Mouse (Mus musculus) T-helper 17 cell (primary cell): Measurements from ENCODE around the gene Lyz1.
"Not testable (repeated sequence)": the region's sequence is repeated elsewhere in the genome, so short reads cannot be mapped to it uniquely, and the experiment has no call there.

Experiments used
- in situ Hi-C, 2 experiments: fragments of 300-600 bp; cut with MboI, MseI; formaldehyde crosslinking; loops; 1 replicate in 1 of 2; 2 replicates in 1 of 2; pipeline ENCODE4 v1.15.1; 2025; ENCODE audit warnings: high pct_unique_total_duplicates in 2 of 2

The Lyz1 gene

DNA sequence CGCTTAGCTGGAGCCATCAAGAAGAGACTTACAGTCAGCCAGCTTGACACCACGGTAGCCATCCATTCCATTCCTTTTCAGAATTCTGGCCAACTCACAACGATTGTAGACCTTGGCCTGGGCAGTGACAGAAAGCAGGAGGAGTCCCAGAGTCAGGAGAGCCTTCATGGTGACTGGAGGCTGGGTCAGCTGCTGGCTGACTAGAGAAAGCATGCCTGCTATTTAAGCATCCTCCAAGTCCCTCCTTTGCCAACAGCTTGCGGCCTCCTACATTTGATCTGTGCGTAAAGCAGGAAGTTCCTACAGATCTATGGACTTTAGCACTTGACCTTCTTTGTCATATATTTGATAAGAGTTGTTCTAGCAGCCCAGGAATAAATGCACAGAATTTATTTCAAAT, at the start of gene Lyz1:
TSS of gene Lyz1 (minus strand) at position 198 of the 400 bp plus-strand sequence.
- in situ Hi-C loops: no loop called here

DNA sequence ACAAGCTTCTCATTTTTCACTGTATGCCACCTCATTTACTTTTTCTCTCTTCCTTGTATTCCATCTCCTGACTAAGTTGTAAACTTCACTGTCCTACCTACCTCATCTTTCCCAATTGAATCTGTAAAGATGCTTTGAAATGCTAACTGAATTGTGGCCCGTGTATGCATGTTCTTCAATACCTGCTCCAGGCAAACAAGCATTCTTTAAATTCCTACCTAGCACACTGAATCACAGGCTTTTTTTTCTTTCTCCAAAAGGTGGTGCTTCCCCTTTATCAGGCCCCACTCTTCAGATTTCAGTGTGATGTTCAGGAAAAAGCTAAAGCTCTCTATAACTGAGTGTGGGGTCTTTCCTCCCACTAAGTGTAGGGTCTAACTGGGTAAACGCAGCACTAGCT, 49.7 kb upstream of the Lyz1 start:
- in situ Hi-C loops: loop anchor here in 1 of 2 experiments (5.0 kb wide), 1 partner anchor 60 kb away; no protein-coding TSS in a partner anchor

GRCm38 (mm10) chr10:117341029-117341428, 48.4 kb upstream of the Lyz1 start:
- in situ Hi-C loops: loop anchor here in 1 of 2 experiments (5.0 kb wide), 1 partner anchor 61 kb away; no protein-coding TSS in a partner anchor

- in situ Hi-C loops: no loop called here
Measured at GRCm38 (mm10) chr10:117339241-117339640, 46.6 kb upstream of the Lyz1 start.

- in situ Hi-C loops: no loop called here
Measured at GRCm38 (mm10) chr10:117337946-117338345, 45.3 kb upstream of the Lyz1 start.

DNA sequence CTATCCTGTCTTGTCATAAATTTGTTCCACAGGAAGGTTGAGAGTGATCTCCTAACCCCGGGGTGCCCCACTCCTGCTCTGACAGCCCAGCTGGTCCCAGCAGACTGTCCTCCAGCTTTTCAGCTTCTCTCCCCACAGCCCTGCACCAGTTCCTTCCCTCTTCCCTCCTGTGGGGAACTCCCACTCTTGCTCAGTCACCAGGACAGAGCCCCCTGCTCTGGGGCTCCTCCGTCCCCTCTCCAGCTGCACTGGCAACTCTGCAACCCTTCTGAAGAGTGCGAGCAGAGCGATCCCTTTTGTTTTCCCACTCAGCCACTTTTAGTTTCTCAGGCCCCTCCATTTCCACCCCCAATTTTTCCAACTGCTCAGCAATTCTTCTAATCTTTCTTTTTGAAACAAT, 43.0 kb upstream of the Lyz1 start:
- in situ Hi-C loops: no loop called here

- in situ Hi-C loops: no loop called here
Measured at GRCm38 (mm10) chr10:117330521-117330920, 37.9 kb upstream of the Lyz1 start.

DNA sequence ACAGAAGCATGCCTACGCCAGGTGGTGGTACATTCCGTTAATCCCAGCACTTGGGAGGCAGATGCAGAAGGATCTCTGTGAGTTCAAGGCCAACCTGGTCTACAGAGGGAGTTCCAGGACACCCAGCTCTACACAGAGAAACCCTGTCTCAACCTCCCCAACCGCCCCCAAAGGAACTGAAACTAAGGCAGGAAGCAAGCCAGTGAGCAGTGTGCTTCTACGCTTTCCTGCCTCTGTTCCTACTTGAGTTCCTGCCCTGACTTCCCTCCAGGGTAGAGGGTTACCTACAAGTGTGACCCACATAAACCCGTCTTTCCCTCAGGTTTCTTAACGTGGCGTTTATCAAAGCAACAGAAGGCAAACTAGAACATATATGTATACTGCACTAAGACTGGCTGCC, 31.1 kb upstream of the Lyz1 start:
- in situ Hi-C loops: no loop called here

GRCm38 (mm10) chr10:117322630-117323029, 30.0 kb upstream of the Lyz1 start:
- in situ Hi-C loops: no loop called here

GRCm38 (mm10) chr10:117320571-117320981, 27.9 kb upstream of the Lyz1 start:
- in situ Hi-C loops: no loop called here

GRCm38 (mm10) chr10:117316391-117316790, 23.7 kb upstream of the Lyz1 start:
- in situ Hi-C loops: no loop called here

DNA sequence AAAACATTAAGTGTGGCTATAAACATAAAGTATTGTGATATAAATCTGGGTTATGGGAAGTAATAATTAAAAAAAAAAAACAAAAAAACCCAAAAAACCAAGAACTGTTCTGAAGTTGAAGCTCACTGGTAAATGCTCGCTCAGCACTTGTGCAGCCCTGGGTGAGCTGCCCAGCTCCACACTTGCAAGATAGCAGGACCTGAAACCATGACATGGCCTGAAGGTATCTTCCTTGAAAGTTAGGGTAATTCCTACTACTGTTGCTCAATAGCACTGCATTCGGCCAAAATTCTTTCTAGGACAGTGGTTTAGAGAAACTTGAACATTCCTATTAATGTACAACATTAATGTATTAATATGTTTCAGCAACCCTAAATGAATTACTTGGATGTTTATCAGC, 20.5 kb upstream of the Lyz1 start:
- in situ Hi-C loops: no loop called here

DNA sequence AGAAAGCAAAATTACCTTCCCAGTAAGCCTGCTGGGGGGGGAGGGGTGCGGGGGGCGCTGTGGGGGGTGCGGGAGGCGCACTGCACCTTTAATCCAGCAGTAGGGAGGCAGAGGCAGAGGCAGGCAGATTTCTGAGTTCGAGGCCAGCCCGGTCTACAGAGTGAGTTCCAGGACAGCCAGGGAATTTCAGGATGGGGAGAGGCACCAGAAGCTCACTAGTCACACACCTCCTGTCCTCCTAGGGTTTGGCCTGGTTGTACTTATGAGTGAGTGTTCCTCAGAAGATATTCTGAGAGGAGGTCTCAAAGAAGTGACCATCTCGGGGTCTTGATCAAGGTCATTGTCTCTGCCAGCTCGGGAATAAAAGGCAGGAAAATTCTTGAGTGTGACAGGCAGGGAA, 19.5 kb upstream of the Lyz1 start:
- in situ Hi-C loops: no loop called here

DNA sequence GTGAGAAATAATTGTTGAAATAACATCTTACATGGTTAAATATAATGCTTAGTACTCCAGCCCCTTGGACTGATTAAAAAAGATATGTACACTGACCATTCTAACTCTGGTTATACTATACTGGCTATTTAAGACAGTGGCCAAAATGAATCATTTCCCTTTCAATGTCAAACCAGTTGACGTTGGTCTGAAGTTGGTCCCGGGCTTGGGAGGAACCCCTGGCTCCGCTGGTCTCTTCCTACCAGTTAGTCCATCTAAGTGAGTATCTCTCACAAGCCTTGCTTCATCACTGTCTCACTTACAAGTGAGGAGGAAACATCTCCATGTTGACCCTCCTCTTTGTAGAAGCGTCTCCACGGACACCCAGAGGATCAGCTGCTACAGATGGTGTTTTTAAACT, 11.7 kb upstream of the Lyz1 start:
- in situ Hi-C loops: no loop called here

- in situ Hi-C loops: no loop called here
Measured at GRCm38 (mm10) chr10:117301688-117302087, 9.0 kb upstream of the Lyz1 start.

DNA sequence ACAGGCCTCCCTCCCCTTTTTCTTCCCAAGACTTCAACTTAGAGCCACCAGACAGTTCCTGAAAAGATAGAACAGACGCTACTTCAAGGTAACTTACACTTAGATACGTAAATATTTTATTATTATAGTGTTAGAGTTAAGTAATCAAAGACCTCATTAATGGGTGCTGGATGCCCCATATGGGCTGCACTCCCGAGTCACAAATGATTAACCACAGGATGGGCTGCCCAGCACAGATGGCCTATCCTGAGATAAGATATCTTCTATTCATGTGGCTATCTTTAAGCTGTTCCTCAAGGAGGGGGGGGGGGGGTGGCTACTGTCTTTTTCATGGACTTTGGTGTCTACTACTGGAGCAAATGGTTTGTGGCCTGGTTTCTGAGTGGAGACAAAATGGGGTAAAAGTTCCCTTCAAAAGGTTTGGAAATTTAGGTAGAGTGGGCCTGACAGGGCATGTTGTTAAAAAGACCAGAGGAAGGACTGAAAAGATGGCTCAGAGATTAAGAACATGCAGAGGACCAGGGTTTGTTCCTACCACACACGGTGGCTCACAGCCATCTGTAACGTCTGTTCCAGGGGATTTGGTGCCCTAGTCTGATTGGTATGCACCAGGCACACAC, 7.3 kb upstream of the Lyz1 start:
- in situ Hi-C loops: no loop called here

- in situ Hi-C loops: no loop called here
Measured at GRCm38 (mm10) chr10:117299106-117299505, 6.4 kb upstream of the Lyz1 start.

- in situ Hi-C loops: no loop called here
Measured at GRCm38 (mm10) chr10:117298336-117298735, 5.7 kb upstream of the Lyz1 start.

- in situ Hi-C loops: not testable (repeated sequence)
Measured at GRCm38 (mm10) chr10:117290936-117291335, 1.7 kb downstream of the Lyz1 start.

DNA sequence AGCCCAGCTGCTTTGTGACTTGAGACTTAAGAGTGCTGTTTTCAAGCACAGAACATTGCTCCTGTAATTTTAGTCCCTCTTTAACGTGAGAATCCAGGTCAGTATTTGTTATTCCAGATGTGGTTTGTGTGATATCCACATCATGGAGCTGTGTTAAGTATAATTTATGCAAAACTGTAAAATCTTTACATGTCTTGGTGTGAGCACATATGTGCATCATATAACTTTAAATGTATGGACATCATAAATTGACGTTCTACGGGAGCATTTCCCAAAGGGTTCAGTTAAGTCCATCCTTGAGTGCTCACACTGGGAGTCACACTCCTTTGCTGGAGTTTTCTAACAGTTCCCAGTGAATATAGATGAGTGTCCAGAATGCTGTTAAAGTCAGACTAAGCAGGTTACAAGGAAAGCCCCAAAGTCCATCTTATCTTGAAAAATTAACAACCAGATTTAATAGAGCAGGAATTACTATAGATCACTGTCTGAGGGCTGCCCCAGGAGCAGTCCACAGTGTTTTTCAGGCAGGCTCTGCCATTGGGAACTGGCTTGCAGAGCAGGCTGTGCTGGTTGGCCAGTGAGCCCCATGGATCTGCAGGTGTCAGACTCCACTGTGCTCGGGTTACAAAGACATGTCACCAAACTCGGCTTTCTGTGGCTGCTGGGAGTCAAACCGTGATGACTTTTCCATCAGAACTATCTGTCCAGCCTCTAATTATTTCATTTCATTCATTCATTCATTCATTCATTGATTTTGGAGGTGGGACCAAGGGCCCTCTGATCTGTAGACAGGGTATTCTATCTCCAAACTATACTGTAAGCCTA, 2.4 kb downstream of the Lyz1 start:
- in situ Hi-C loops: no loop called here

- in situ Hi-C loops: loop anchor here in 1 of 2 experiments (10.0 kb wide), 1 partner anchor 396 kb away; no protein-coding TSS in a partner anchor
Measured at GRCm38 (mm10) chr10:117289034-117289505, 3.6 kb downstream of the Lyz1 start.

GRCm38 (mm10) chr10:117288197-117289033, 4.3 kb downstream of the Lyz1 start:
- in situ Hi-C loops: loop anchor here in 1 of 2 experiments (10.0 kb wide), 1 partner anchor 396 kb away; no protein-coding TSS in a partner anchor
